Mouse (Mus musculus) heart, embryonic 10.5 days (tissue): ENCODE results near the gene Paip2b. TPM values are rescaled to one million over a fixed set of nuclear protein-coding genes. Genes with fewer than 3 reads are reported as not detected.
"Not testable (repeated sequence)": the region's sequence is repeated elsewhere in the genome, so short reads cannot be mapped to it uniquely, and the experiment has no call there.

ENCODE experiments used
- DNase-seq: peaks from one replicate; pipeline ENCODE4 v3.0.0-alpha.2; 2017; ENCODE audit warnings: low spot score
- H3K27ac ChIP-seq: fragments of 300-500 bp; sonication (generic); 2 replicates; pipeline ENCODE4 v1.5.1; 2016; ENCODE audit warnings: mild to moderate bottlenecking
- H3K27me3 ChIP-seq: fragments of 300-500 bp; sonication (generic); 2 replicates; pipeline ENCODE4 v1.6.1; 2016; ENCODE audit warnings: mild to moderate bottlenecking; ENCODE audit not compliant: poor library complexity, insufficient read depth, severe bottlenecking
- H3K36me3 ChIP-seq: fragments of 300-500 bp; sonication (generic); 2 replicates; pipeline ENCODE4 v1.6.1; 2016; ENCODE audit warnings: mild to moderate bottlenecking, moderate library complexity
- H3K4me1 ChIP-seq: fragments of 300-500 bp; sonication (generic); 2 replicates; pipeline ENCODE4 v1.6.1; 2016; ENCODE audit warnings: mild to moderate bottlenecking
- H3K4me3 ChIP-seq: fragments of 300-500 bp; sonication (generic); 2 replicates; pipeline ENCODE4 v1.5.1; 2016; ENCODE audit warnings: mild to moderate bottlenecking, moderate library complexity
- H3K9me3 ChIP-seq: fragments of 300-500 bp; sonication (generic); 2 replicates; pipeline ENCODE4 v1.6.1; 2016; ENCODE audit warnings: mild to moderate bottlenecking, moderate library complexity
- WGBS: fragments of 180-500 bp; shearing (Covaris S2); methylation state at CpG from one replicate; pipeline ENCODE4 v1.1.7; 2016; 5-methylcytosine and 5-hydroxymethylcytosine counted together
- polyA plus RNA-seq: library from polyadenylated mRNA; unstranded; fragments of >200 nt; fragmentation: Nextera tagmentation; extraction: Ambion mirVana; gene quantifications from 2 replicates; pipeline ENCODE4 v1.2.1, GENCODE M21; 2016

Paip2b gene
- polyA plus RNA-seq, 1 experiment from 2014 or later: 20.3 TPM

DNA sequence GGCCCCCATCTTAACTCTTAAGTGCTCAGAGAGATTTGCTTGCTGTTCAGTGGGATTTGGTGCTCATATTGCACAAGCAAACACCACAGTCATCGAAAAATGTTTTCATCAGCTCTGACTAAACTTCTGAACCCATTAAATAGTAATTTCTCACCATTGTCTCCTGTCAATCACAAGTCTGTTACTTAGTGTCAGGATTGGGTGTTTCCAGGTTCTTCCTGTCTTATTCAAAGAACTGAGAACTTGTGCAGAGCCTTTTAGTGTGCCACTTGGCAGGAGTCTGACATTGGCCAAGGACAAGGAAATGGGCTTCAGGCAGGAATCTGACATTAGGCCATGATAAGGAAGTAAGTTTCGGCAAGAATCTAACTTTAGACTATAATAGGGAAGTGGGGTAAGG lies 6.5 kb upstream of the Paip2b start:
- WGBS: 69% methylated on average over 2 of the region's 2 CpGs
- H3K36me3 ChIP-seq: no peaks in the 10 kb centered on the region
- no peak overlapping the region for H3K4me3 ChIP-seq
- H3K27me3 ChIP-seq: no peaks in the 10 kb centered on the region
- DNase-seq: no peak
- H3K4me1 ChIP-seq: 0 out of 2 replicates have a peak, but pooled peaks cover 5% of the 10 kb centered on the region
- no peaks in the 10 kb centered on the region for H3K9me3 ChIP-seq
- no peak overlapping the region for H3K27ac ChIP-seq

DNA sequence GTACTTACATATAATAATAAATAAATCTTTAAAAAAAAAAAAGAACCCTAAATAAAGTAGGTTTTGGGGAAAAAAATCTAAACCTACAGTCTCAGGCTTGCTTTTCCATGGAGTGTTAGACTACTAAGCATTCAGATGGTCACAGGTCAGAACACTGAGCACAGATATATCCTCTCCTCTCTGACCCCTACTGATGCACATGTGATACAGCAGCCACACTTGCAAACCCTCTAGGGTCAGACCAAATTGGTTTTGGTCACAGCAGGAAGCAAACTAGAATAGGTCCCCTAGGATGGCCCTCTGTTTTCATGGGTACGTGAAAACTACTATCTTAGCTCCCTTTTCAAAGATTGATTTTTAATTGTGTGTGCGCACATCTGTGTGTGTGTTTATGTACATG lies 5.3 kb upstream of the Paip2b start:
- no peak overlapping the region for H3K27ac ChIP-seq
- WGBS: 83% methylated on average over 2 of the region's 2 CpGs
- 0 out of 2 replicates have a peak, but pooled peaks cover 5% of the 10 kb centered on the region for H3K4me1 ChIP-seq
- H3K4me3 ChIP-seq: no peak overlapping the region
- H3K27me3 ChIP-seq: no peaks in the 10 kb centered on the region
- no peaks in the 10 kb centered on the region for H3K36me3 ChIP-seq
- DNase-seq: no peak
- no peaks in the 10 kb centered on the region for H3K9me3 ChIP-seq

DNA sequence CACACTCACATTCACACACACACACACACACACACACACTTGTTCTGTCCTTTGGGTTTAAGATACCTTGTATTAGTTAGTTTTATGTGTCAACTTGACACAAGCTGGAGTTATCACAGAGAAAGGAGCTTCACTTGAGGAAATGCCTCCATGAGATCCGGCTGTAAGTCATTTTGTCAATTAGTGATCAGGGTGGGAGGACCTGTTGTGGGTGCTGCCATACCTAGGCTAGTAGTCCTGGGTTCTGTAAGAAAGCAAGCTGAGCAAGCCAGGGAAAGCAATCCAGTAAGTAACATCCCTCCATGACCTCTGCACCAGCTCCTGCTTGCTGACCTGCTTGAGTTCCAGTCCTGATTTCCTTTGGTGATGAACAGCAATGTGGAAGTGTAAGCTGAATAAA lies 852 bp upstream of the Paip2b start:
- WGBS: 63% methylated on average over 1 of the region's 1 CpGs
- not testable (repeated sequence) for H3K36me3 ChIP-seq, DNase-seq, H3K9me3 ChIP-seq, H3K27me3 ChIP-seq
- H3K4me3 ChIP-seq: peak overlapping the region; percentile 74
- peak overlapping the region; percentile 18; the same call in 1 of the 2 replicates for H3K27ac ChIP-seq
- peaks cover 11% of the 10 kb centered on the region; the same call in 1 of the 2 replicates for H3K4me1 ChIP-seq

DNA sequence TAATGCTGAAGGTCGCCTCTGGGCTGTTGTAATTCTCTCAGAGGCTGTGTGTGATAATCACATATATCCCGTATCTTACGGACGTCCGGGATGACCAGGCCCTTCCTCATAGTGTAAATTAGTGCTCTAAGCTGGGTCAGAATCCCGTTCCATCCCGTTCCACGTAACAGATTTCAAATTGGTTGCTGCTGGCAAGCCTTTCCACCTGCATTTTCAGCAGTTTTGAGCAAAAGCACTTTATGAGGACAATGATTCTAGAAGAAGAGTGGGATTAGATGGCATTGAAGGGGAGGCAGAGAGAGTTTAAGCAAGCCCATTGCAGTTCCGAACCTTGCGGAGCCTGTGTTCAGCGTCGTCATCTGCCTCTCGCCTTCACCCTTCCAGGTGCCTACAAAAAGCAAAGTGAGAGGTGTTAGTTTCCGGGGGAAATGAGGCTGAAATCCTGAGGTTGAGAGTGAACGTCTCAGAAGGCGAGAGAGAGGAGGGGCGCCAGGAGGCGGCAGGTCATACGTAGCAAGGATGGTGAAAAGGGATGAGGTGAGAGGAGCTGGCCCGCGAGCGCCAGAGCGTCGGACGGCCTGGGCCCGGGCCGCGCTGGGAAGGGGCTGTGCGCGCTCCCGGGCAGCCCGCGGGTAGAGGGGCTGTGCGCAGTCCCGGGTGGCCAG lies 468 bp downstream of the Paip2b start:
- Histone ChIP-seq H3K4me1 (peaks cover 8% of the 10 kb centered on the region; the same call in 1 of the 2 replicates), H3K36me3 (peaks cover 3% of the 10 kb centered on the region; the same call in 1 of the 2 replicates), H3K27me3 (no peaks in the 10 kb centered on the region), H3K27ac (peak overlapping the region; percentile 89), H3K9me3 (no peaks in the 10 kb centered on the region), H3K4me3 (peak overlapping the region; percentile 74)
- DNase-seq: peak; percentile 83
- 2% methylated on average over 35 of the region's 35 CpGs for WGBS

DNA sequence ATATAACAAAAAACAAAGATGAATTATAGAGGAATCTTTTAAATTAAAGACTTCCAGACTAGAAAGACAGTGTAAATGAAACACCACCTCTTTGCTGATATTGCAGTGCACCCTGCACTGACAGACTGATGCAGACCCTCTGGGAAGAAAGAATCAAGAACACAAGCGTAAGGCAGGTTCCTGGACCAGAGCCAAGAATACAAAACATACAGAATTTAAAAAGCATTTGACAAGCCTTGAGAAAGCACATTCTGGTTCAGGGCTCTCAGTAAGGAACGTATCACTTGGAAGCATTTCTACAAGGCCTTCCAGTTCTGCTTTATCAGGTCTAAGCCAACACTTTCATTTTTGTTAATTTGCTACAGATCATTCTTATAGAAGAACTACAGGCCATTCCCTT lies 9.7 kb downstream of the Paip2b start:
- Histone ChIP-seq H3K36me3 (0 out of 2 replicates have a peak, but pooled peaks cover 8% of the 10 kb centered on the region), H3K27ac (no peak overlapping the region), H3K4me1 (no peaks in the 10 kb centered on the region), H3K4me3 (no peak overlapping the region), H3K27me3 (no peaks in the 10 kb centered on the region), H3K9me3 (no peaks in the 10 kb centered on the region)
- no peak for DNase-seq
- WGBS: 62% methylated on average over 2 of the region's 2 CpGs

DNA sequence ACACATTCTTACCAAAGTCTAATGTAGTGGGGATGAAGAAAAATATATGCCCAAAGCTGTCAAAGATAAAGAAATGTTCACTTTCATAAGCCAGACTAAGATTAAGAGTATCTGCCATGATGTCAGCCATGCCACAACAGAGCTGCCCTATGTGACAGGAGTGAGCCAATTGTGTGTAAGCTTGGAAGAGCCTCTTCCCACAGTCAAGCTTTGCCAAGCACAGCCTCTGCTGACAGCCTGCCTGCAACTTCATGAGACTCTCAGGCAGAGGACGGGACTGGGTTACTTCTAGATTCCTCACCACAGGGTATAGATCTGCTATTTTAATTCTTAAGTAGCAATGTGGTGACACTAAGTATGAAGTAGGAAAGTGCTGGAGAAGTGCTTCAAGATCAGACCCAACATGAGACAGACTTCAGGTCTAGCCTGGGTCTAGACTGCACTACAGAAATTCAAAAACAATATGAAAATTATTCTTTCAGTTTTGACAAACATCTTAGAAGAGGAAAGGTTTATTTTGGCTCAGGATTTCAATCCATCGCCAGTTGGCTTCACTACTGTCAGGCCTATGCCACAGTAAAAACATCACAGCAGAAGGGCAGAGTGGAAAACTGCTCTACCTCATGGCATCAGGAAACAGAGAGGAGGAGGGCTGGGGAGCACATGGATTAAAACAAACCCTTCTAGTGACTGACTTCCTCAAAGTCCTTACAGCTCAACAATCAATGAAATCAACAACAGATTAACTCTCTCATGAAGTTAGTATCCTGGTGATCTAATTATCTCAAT lies 10.6 kb downstream of the Paip2b start:
- DNase-seq: no peak
- WGBS: 70% methylated on average over 2 of the region's 2 CpGs
- Histone ChIP-seq H3K4me3 (no peak overlapping the region), H3K9me3 (no peaks in the 10 kb centered on the region), H3K27ac (no peak overlapping the region), H3K27me3 (no peaks in the 10 kb centered on the region), H3K36me3 (peaks cover 15% of the 10 kb centered on the region), H3K4me1 (no peaks in the 10 kb centered on the region)

DNA sequence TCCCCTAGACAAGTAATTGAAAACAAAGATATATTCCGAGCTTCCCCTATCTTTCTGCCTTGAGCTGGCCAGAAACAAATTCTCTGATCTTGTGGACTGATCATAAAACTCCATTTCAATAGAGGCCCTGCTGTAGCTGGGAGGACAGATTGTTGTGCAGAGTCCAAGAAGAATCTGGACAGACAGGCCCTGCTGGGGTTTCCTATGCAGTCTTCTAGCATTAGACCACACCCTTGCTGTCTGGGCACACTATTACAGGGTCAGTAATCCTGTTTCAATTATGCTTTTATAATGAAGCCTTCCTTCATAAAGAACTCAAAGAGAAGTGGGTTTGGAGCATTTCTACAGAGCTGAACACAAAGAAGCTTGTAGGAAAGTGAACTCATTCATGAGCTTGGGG lies 12.5 kb downstream of the Paip2b start:
- H3K4me1 ChIP-seq: no peaks in the 10 kb centered on the region
- no peak for DNase-seq
- no peaks in the 10 kb centered on the region for H3K27me3 ChIP-seq
- H3K27ac ChIP-seq: no peak overlapping the region
- WGBS: 83% methylated on average over 1 of the region's 1 CpGs
- H3K36me3 ChIP-seq: peaks cover 22% of the 10 kb centered on the region
- H3K4me3 ChIP-seq: no peak overlapping the region
- H3K9me3 ChIP-seq: no peaks in the 10 kb centered on the region

DNA sequence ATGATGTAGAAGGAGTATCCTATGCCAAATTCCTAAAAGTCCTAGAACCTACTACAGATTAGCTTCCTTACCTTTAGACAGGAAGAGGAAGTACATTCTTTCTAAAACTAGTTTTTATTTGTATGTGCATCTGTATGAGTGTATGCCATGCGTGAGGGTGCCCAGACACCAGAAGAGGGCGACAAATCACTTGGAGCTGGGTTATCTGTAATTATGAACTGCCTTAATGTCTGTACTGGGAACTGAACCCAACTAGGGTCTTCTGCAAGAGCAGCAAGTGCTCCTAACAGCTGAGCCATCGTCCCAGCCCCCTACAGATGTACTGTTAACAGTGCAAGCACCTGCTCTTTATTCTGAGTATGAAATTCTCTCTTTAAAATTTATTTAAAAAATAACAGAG lies 15.7 kb downstream of the Paip2b start:
- no peaks in the 10 kb centered on the region for H3K27me3 ChIP-seq
- 92% methylated on average over 3 of the region's 3 CpGs for WGBS

DNA sequence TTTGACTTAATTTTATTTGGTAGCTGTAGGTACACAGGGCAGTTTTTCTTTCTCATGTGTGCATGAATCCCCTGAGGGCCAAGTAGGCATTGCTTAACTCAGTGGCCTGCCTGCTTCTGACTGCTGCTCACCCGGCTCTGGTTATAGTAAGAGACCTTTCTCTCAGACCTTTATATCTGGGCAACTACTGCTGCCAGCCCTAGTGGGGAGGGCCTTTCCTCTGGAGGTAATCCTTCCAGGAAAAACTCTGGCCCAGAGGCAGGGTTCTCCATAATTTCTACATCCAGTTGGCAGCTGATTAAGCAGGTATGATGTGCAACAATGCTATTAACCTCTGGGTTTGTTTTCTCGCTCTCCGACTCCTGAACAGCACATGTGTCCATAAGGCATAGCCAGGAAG lies 28.7 kb downstream of the Paip2b start:
- H3K27me3 ChIP-seq: no peaks in the 10 kb centered on the region
- 91% methylated on average over 3 of the region's 3 CpGs for WGBS
- peaks cover 56% of the 10 kb centered on the region for H3K36me3 ChIP-seq
- no peak overlapping the region for H3K27ac ChIP-seq
- DNase-seq: no peak
- H3K4me1 ChIP-seq: no peaks in the 10 kb centered on the region
- H3K4me3 ChIP-seq: no peak overlapping the region
- no peaks in the 10 kb centered on the region for H3K9me3 ChIP-seq

More for the DNA sequence above, 15.7 kb downstream of the Paip2b start:
- peaks cover 41% of the 10 kb centered on the region for H3K36me3 ChIP-seq
- no peak overlapping the region for H3K27ac ChIP-seq
- no peak overlapping the region for H3K4me3 ChIP-seq
- H3K4me1 ChIP-seq: no peaks in the 10 kb centered on the region
- no peak for DNase-seq
- H3K9me3 ChIP-seq: no peaks in the 10 kb centered on the region

DNA sequence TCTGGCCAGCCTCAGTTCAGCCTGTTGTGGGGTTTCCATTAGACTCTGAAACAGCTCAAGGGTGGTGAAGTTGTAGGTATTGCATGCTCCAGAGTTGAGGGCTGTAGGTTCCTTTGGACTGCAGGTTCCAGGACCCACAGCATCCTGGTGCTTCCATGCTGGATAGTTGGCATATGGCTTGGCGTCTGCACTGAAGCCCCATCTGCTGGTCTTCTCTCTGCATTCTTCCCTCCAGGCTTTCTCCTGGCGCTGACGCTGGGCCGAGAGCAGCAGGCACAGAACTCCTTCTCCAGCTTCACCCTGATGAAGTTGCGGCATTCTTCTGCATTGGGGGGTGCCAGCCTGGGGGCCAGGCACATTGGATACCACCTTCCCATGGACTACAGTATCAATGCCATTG lies 29.5 kb downstream of the Paip2b start:
- no peak for DNase-seq
- Histone ChIP-seq H3K4me3 (no peak overlapping the region), H3K4me1 (no peaks in the 10 kb centered on the region), H3K27me3 (no peaks in the 10 kb centered on the region), H3K27ac (no peak overlapping the region), H3K36me3 (peaks cover 51% of the 10 kb centered on the region), H3K9me3 (no peaks in the 10 kb centered on the region)
- 92% methylated on average over 5 of the region's 5 CpGs for WGBS

DNA sequence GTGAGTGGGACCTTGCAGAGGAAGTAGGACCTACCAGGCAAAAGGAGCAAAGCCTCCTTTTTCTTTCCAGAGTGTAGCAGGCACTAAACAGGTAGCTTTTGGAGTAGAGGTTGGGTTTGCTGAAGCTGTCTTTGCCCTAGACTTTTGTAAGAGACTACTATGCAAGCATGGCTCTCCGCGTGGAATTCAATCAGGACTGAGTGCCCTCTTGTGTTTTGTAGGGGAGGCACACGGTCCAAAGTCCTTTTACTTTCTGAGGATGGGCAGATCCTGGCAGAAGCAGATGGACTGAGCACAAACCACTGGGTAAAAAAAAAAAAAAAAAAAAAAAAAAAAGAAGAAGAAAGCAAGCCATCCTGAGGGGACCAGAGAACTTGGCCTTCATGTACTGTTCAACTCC lies 34.9 kb downstream of the Paip2b start:
- Histone ChIP-seq H3K4me3 (no peak overlapping the region), H3K36me3 (peaks cover 27% of the 10 kb centered on the region), H3K9me3 (no peaks in the 10 kb centered on the region), H3K27ac (no peak overlapping the region), H3K27me3 (no peaks in the 10 kb centered on the region), H3K4me1 (peaks cover 15% of the 10 kb centered on the region)
- no peak for DNase-seq
- 58% methylated on average over 3 of the region's 3 CpGs for WGBS

DNA sequence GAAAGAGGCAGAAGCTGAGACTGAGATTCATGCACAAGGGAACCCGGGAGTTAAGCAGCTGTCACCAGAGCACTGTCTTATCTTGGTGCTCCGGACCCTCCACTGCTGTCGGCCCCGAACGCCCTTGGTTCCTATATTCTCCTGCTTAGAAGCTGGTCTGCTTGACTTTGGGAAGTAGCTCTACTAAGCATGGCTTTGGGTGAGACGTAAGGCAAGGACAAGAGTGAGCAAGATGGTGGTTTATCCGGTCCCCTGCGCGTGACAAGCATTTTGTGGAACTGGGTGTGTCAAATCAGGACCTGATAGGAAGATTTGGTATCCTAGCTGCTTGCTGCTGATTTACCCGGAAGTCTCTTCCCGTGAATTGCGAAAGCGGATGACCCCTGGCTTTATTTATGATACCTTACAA lies 36.0 kb downstream of the Paip2b start:
- no peak for DNase-seq
- 6% methylated on average over 13 of the region's 13 CpGs for WGBS

DNA sequence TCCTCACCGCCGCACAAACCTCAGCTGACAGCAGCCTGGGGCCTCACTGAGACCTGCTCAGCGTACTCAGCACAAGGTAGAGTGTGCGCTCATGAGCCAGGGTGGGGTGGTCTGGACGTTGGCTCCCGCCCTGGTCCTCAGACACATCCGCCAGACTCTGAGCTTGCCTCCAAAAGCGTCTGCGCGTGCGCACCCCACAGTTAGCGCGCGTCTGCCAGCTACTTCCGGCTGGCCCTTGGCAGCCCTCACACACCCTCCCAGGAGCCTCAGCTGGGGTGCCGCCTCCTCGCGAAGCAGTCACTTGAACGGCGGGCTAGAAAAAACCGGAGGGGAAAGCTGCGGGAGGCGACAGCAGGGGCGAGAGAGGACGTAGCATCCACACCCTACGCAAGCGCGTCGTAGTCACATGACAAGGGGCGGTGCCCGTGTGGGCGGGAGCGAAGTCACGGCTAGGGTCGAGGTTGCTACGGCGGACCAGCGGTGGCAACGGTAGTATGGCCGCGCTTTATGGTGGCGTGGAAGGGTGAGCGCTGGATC lies 36.7 kb downstream of the Paip2b start, which contains the start of gene Nagk:
Gene Nagk, plus strand, starts transcription at position 223 of the 537 bp plus-strand sequence.
- under 1% methylated on average over 43 of the region's 43 CpGs for WGBS
- H3K36me3 ChIP-seq: peaks cover 12% of the 10 kb centered on the region
- no peaks in the 10 kb centered on the region for H3K9me3 ChIP-seq
- H3K4me1 ChIP-seq: peaks cover 21% of the 10 kb centered on the region
- H3K4me3 ChIP-seq: peak within 1 kb of the TSS; percentile 81
- peak; percentile 98 for DNase-seq
- peak within 1 kb of the TSS; percentile 96 for H3K27ac ChIP-seq
- H3K27me3 ChIP-seq: no peaks in the 10 kb centered on the region

More for the DNA sequence above, 36.0 kb downstream of the Paip2b start:
- H3K36me3 ChIP-seq: peaks cover 15% of the 10 kb centered on the region
- H3K9me3 ChIP-seq: no peaks in the 10 kb centered on the region
- H3K27ac ChIP-seq: peak overlapping the region; percentile 96
- H3K27me3 ChIP-seq: no peaks in the 10 kb centered on the region
- peaks cover 21% of the 10 kb centered on the region for H3K4me1 ChIP-seq
- peak overlapping the region; percentile 81 for H3K4me3 ChIP-seq
